Mouse (Mus musculus) limb, embryonic 14.5 days (tissue): ENCODE measurements around the gene Cd3eap. TPM values are rescaled to one million over a fixed set of nuclear protein-coding genes. Genes with fewer than 3 reads are reported as not detected.
A peak's percentile ranks its signal among the peaks of the same experiment; 100 is the strongest.

Experiments
- ATAC-seq: fragments of 200-750 bp; cut with Nextera tagmentation; 2 replicates; pipeline ENCODE4 v1.8.0; 2017; ENCODE audit warnings: low read depth, moderate number of reproducible peaks, moderate TSS enrichment; ENCODE audit not compliant: low FRiP score
- DNase-seq: peaks from one replicate; pipeline ENCODE4 v3.0.0-alpha.2; 2015; ENCODE audit warnings: low spot score
- H3K27ac ChIP-seq: fragments of 300-500 bp; sonication (generic); replicated peaks from 2 replicates; pipeline ENCODE4 v1.5.1; 2014; ENCODE audit warnings: low read depth, mild to moderate bottlenecking, low read length, moderate library complexity, mixed read lengths
- H3K27me3 ChIP-seq: fragments of 300-500 bp; sonication (generic); 2 replicates; pipeline ENCODE4 v1.6.1; 2014; ENCODE audit warnings: low read length, mixed read lengths; ENCODE audit not compliant: control insufficient read depth, insufficient read depth
- H3K36me3 ChIP-seq: fragments of 300-500 bp; sonication (generic); 2 replicates; pipeline ENCODE4 v1.6.1; 2014; ENCODE audit warnings: mild to moderate bottlenecking, low read length, moderate library complexity, mixed read lengths; ENCODE audit not compliant: control insufficient read depth, insufficient read depth
- H3K4me1 ChIP-seq: fragments of 300-500 bp; sonication (generic); 2 replicates; pipeline ENCODE4 v1.6.1; 2014; ENCODE audit warnings: antibody characterized with exemption, low read length, mixed read lengths; ENCODE audit not compliant: control insufficient read depth, insufficient read depth
- H3K4me2 ChIP-seq: fragments of 300-500 bp; sonication (generic); replicated peaks from 2 replicates; pipeline ENCODE4 v1.6.1; 2014; ENCODE audit warnings: low read depth, mild to moderate bottlenecking, low read length, moderate library complexity; ENCODE audit not compliant: severe bottlenecking
- H3K4me3 ChIP-seq: fragments of 300-500 bp; sonication (generic); replicated peaks from 2 replicates; pipeline ENCODE4 v1.5.1; 2014; ENCODE audit warnings: low read length
- H3K9ac ChIP-seq: fragments of 300-500 bp; sonication (generic); 2 replicates; pipeline ENCODE4 v1.6.1; 2014; ENCODE audit warnings: mild to moderate bottlenecking, low read depth, low read length, moderate library complexity; ENCODE audit not compliant: severe bottlenecking
- H3K9me3 ChIP-seq: fragments of 300-500 bp; sonication (generic); 2 replicates; pipeline ENCODE4 v1.6.1; 2016; ENCODE audit warnings: low read length; ENCODE audit not compliant: control insufficient read depth
- POLR2A ChIP-seq: fragments of 200-500 bp; IDR thresholded peaks from 2 replicates; pipeline ENCODE4 v1.8.0; 2012; ENCODE audit warnings: inconsistent platforms, mild to moderate bottlenecking, moderate library complexity, borderline replicate concordance; ENCODE audit not compliant: insufficient read depth, insufficient read length; ENCODE audit errors: extremely low read depth
- WGBS: fragments of 180-500 bp; shearing (Covaris S2); extraction: QIAGEN DNeasy Blood & Tissue Kit; methylation state at CpG from one replicate; pipeline ENCODE4 v1.1.7; 2014; 5-methylcytosine and 5-hydroxymethylcytosine counted together
- microRNA counts: library from miRNA; unstranded; fragments of <30 nt; microRNA quantifications from one replicate; lab custom pipeline; 2016
- microRNA-seq: library from miRNA; unstranded; fragments of <30 nt; microRNA quantifications from one replicate; pipeline ENCODE4, GENCODE M21; 2016
- polyA plus RNA-seq, 2 experiments: library from polyadenylated mRNA; depleted of rRNA in 1 of 2; stranded (reverse) in 1 of 2; unstranded in 1 of 2; fragments of >200 nt; fragmentation: Nextera tagmentation in 1 of 2; extraction: Ambion mirVana in 1 of 2; gene quantifications; 2 replicates each; pipeline versions ENCODE4 v1.2.1 to v1.2.3; 2012 to 2014

The Cd3eap gene
- polyA plus RNA-seq, 2 experiments = 19.4 to 25.2 TPM

GRCm38 (mm10) chr7:19306819-19307738 lies 52.2 kb downstream of the Cd3eap start:
- no peak overlapping the region for H3K9ac ChIP-seq
- peaks cover 54% of the 10 kb centered on the region for H3K27me3 ChIP-seq
- DNase-seq = no peak
- H3K4me3 ChIP-seq = peak overlapping the region; percentile 57; the same call in 1 of the 2 replicates
- no peaks in the 10 kb centered on the region for H3K9me3 ChIP-seq
- H3K4me2 ChIP-seq = 0 out of 2 replicates have a peak overlapping the region, but pooled peaks have one; percentile 92
- H3K36me3 ChIP-seq = no peaks in the 10 kb centered on the region
- peaks cover 20% of the 10 kb centered on the region for H3K4me1 ChIP-seq
- TF ChIP-seq POLR2A = no peak
- no peak overlapping the region for H3K27ac ChIP-seq
- WGBS = 69% methylated on average over 25 of the region's 25 CpGs
- no peak for ATAC-seq

MicroRNAs within 50 kb of the gene (microRNA counts, 519-probe panel; counts per million panel counts)
- microRNA mmu-miR-343 (lab: Ali Mortazavi, UCI) = not detected

Small RNA genes within 50 kb of the gene (microRNA-seq; reads per million reads assigned to microRNA genes)
- not detected for gene Mir343

Other genes starting within 250 kb of the Cd3eap start
- gene Gm4969, start 241.1 kb downstream of the Cd3eap start, polyA plus RNA-seq (2012; rRNA removed) = 7.0 and 7.7 TPM in 2 replicates
- 2.5 and 4.0 TPM in 2 replicates for gene Gm4969, start 241.1 kb downstream of the Cd3eap start, polyA plus RNA-seq (2014; fragmentation: Nextera tagmentation; extraction: Ambion mirVana)
- gene Fbxo46, start 239.6 kb downstream of the Cd3eap start, polyA plus RNA-seq (2012; rRNA removed) = 10.6 and 14.6 TPM in 2 replicates
- gene Fbxo46, start 239.6 kb downstream of the Cd3eap start, polyA plus RNA-seq (2014; fragmentation: Nextera tagmentation; extraction: Ambion mirVana) = 9.9 and 11.2 TPM in 2 replicates
- gene Qpctl, start 210.2 kb downstream of the Cd3eap start, polyA plus RNA-seq (2012; rRNA removed) = 13.2 and 15.6 TPM in 2 replicates
- 11.1 and 12.1 TPM in 2 replicates for gene Qpctl, start 210.2 kb downstream of the Cd3eap start, polyA plus RNA-seq (2014; fragmentation: Nextera tagmentation; extraction: Ambion mirVana)
- gene Snrpd2, start 209.8 kb downstream of the Cd3eap start, polyA plus RNA-seq (2012; rRNA removed) = 71.9 and 151 TPM in 2 replicates
- 130 and 143 TPM in 2 replicates for gene Snrpd2, start 209.8 kb downstream of the Cd3eap start, polyA plus RNA-seq (2014; fragmentation: Nextera tagmentation; extraction: Ambion mirVana)
- 1.1 and 1.4 TPM in 2 replicates for gene Gipr, start 193.4 kb downstream of the Cd3eap start, polyA plus RNA-seq (2012; rRNA removed)
- gene Gipr, start 193.4 kb downstream of the Cd3eap start, polyA plus RNA-seq (2014; fragmentation: Nextera tagmentation; extraction: Ambion mirVana) = 0.32 TPM in 1 of 2 replicates, not detected in the other
- 38.5 and 49.9 TPM in 2 replicates for gene Eml2, start 183.1 kb downstream of the Cd3eap start, polyA plus RNA-seq (2012; rRNA removed)
- gene Eml2, start 183.1 kb downstream of the Cd3eap start, polyA plus RNA-seq (2014; fragmentation: Nextera tagmentation; extraction: Ambion mirVana) = 1.5 and 3.6 TPM in 2 replicates
- gene Gpr4, start 146.9 kb downstream of the Cd3eap start, polyA plus RNA-seq (2012; rRNA removed) = 9.2 and 15.5 TPM in 2 replicates
- 4.0 and 4.4 TPM in 2 replicates for gene Gpr4, start 146.9 kb downstream of the Cd3eap start, polyA plus RNA-seq (2014; fragmentation: Nextera tagmentation; extraction: Ambion mirVana)
- gene Opa3, start 131.1 kb downstream of the Cd3eap start, polyA plus RNA-seq (2012; rRNA removed) = 19.6 and 23.6 TPM in 2 replicates
- 27.5 and 31.7 TPM in 2 replicates for gene Opa3, start 131.1 kb downstream of the Cd3eap start, polyA plus RNA-seq (2014; fragmentation: Nextera tagmentation; extraction: Ambion mirVana)
- 126 and 169 TPM in 2 replicates for gene Vasp, start 87.7 kb downstream of the Cd3eap start, polyA plus RNA-seq (2012; rRNA removed)
- gene Vasp, start 87.7 kb downstream of the Cd3eap start, polyA plus RNA-seq (2014; fragmentation: Nextera tagmentation; extraction: Ambion mirVana) = 66.7 and 67.0 TPM in 2 replicates
- gene Ppm1n, start 79.4 kb downstream of the Cd3eap start, polyA plus RNA-seq (2012; rRNA removed) = not detected in 2 replicates
- not detected in 2 replicates for gene Ppm1n, start 79.4 kb downstream of the Cd3eap start, polyA plus RNA-seq (2014; fragmentation: Nextera tagmentation; extraction: Ambion mirVana)
- gene Rtn2, start 76.9 kb downstream of the Cd3eap start, polyA plus RNA-seq (2012; rRNA removed) = 44.3 and 59.4 TPM in 2 replicates
- 22.5 and 30.6 TPM in 2 replicates for gene Rtn2, start 76.9 kb downstream of the Cd3eap start, polyA plus RNA-seq (2014; fragmentation: Nextera tagmentation; extraction: Ambion mirVana)
- 0.69 and 0.88 TPM in 2 replicates for gene Fosb, start 49.4 kb downstream of the Cd3eap start, polyA plus RNA-seq (2012; rRNA removed)
- gene Fosb, start 49.4 kb downstream of the Cd3eap start, polyA plus RNA-seq (2014; fragmentation: Nextera tagmentation; extraction: Ambion mirVana) = 0.14 and 0.28 TPM in 2 replicates
- 72.3 and 93.5 TPM in 2 replicates for gene Ercc1, start 14.7 kb downstream of the Cd3eap start, polyA plus RNA-seq (2012; rRNA removed)
- 74.3 and 86.1 TPM in 2 replicates for gene Ercc1, start 14.7 kb downstream of the Cd3eap start, polyA plus RNA-seq (2014; fragmentation: Nextera tagmentation; extraction: Ambion mirVana)
- gene Ppp1r13l, start 266 bp upstream of the Cd3eap start, polyA plus RNA-seq (2012; rRNA removed) = 33.8 and 39.3 TPM in 2 replicates
- gene Ppp1r13l, start 266 bp upstream of the Cd3eap start, polyA plus RNA-seq (2014; fragmentation: Nextera tagmentation; extraction: Ambion mirVana) = 15.3 and 16.8 TPM in 2 replicates
- 58.1 and 73.8 TPM in 2 replicates for gene Ercc2, start 22.5 kb upstream of the Cd3eap start, polyA plus RNA-seq (2012; rRNA removed)
- 11.3 and 12.6 TPM in 2 replicates for gene Ercc2, start 22.5 kb upstream of the Cd3eap start, polyA plus RNA-seq (2014; fragmentation: Nextera tagmentation; extraction: Ambion mirVana)
- gene Klc3, start 44.6 kb upstream of the Cd3eap start, polyA plus RNA-seq (2012; rRNA removed) = 11.5 and 12.8 TPM in 2 replicates
- 12.5 and 15.2 TPM in 2 replicates for gene Klc3, start 44.6 kb upstream of the Cd3eap start, polyA plus RNA-seq (2014; fragmentation: Nextera tagmentation; extraction: Ambion mirVana)
- gene Ckm, start 45.3 kb upstream of the Cd3eap start, polyA plus RNA-seq (2012; rRNA removed) = 89.9 and 125 TPM in 2 replicates
- 35.4 and 91.5 TPM in 2 replicates for gene Ckm, start 45.3 kb upstream of the Cd3eap start, polyA plus RNA-seq (2014; fragmentation: Nextera tagmentation; extraction: Ambion mirVana)
- 34.8 and 39.8 TPM in 2 replicates for gene Mark4, start 99.3 kb upstream of the Cd3eap start, polyA plus RNA-seq (2012; rRNA removed)
- gene Mark4, start 99.3 kb upstream of the Cd3eap start, polyA plus RNA-seq (2014; fragmentation: Nextera tagmentation; extraction: Ambion mirVana) = 11.5 and 13.3 TPM in 2 replicates
- 3.5 and 4.9 TPM in 2 replicates for gene Exoc3l2, start 103.8 kb upstream of the Cd3eap start, polyA plus RNA-seq (2012; rRNA removed)
- 1.6 and 1.9 TPM in 2 replicates for gene Exoc3l2, start 103.8 kb upstream of the Cd3eap start, polyA plus RNA-seq (2014; fragmentation: Nextera tagmentation; extraction: Ambion mirVana)
- gene Bloc1s3, start 148.9 kb upstream of the Cd3eap start, polyA plus RNA-seq (2012; rRNA removed) = 6.2 and 8.8 TPM in 2 replicates
- gene Bloc1s3, start 148.9 kb upstream of the Cd3eap start, polyA plus RNA-seq (2014; fragmentation: Nextera tagmentation; extraction: Ambion mirVana) = 1.2 and 1.3 TPM in 2 replicates
- gene Trappc6a, start 148.9 kb upstream of the Cd3eap start, polyA plus RNA-seq (2012; rRNA removed) = 58.0 and 71.6 TPM in 2 replicates
- 70.2 and 79.8 TPM in 2 replicates for gene Trappc6a, start 148.9 kb upstream of the Cd3eap start, polyA plus RNA-seq (2014; fragmentation: Nextera tagmentation; extraction: Ambion mirVana)
- 0.29 and 0.36 TPM in 2 replicates for gene Nkpd1, start 158.4 kb upstream of the Cd3eap start, polyA plus RNA-seq (2012; rRNA removed)
- 0.17 and 0.22 TPM in 2 replicates for gene Nkpd1, start 158.4 kb upstream of the Cd3eap start, polyA plus RNA-seq (2014; fragmentation: Nextera tagmentation; extraction: Ambion mirVana)
- 84.9 and 118 TPM in 2 replicates for gene Ppp1r37, start 203.6 kb upstream of the Cd3eap start, polyA plus RNA-seq (2012; rRNA removed)
- gene Ppp1r37, start 203.6 kb upstream of the Cd3eap start, polyA plus RNA-seq (2014; fragmentation: Nextera tagmentation; extraction: Ambion mirVana) = 5.6 and 6.4 TPM in 2 replicates
- 2.2 and 2.7 TPM in 2 replicates for gene Zfp296, start 217.8 kb upstream of the Cd3eap start, polyA plus RNA-seq (2012; rRNA removed)
- 0.68 and 1.8 TPM in 2 replicates for gene Zfp296, start 217.8 kb upstream of the Cd3eap start, polyA plus RNA-seq (2014; fragmentation: Nextera tagmentation; extraction: Ambion mirVana)
- 70.6 and 75.8 TPM in 2 replicates for gene Gemin7, start 218.1 kb upstream of the Cd3eap start, polyA plus RNA-seq (2012; rRNA removed)
- gene Gemin7, start 218.1 kb upstream of the Cd3eap start, polyA plus RNA-seq (2014; fragmentation: Nextera tagmentation; extraction: Ambion mirVana) = 171 TPM in 2 replicates
- gene Clasrp, start 245.0 kb upstream of the Cd3eap start, polyA plus RNA-seq (2012; rRNA removed) = 174 and 235 TPM in 2 replicates
- 46.5 and 57.5 TPM in 2 replicates for gene Clasrp, start 245.0 kb upstream of the Cd3eap start, polyA plus RNA-seq (2014; fragmentation: Nextera tagmentation; extraction: Ambion mirVana)